Mouse (Mus musculus) small intestine, adult 2 months (tissue): ENCODE measurements at regions not wholly inside any gene's neighbourhood (a gene's known extent, or its start where the extent isn't known, plus 50 kb on each side); places are given as distances from the start of the nearest gene placed in this dataset.

Experiments
- CTCF ChIP-seq: fragments of 200-500 bp; IDR thresholded peaks from 2 replicates; pipeline ENCODE4 v1.5.1; 2012; ENCODE audit warnings: low read depth, mild to moderate bottlenecking, control low read depth, inconsistent platforms, low read length, moderate library complexity, mixed read lengths; ENCODE audit not compliant: insufficient replicate concordance, insufficient read length; ENCODE audit errors: extremely low read depth
- POLR2A ChIP-seq: fragments of 200-500 bp; IDR thresholded peaks from 2 replicates; pipeline ENCODE4 v1.6.1; 2012; ENCODE audit warnings: low read depth, mild to moderate bottlenecking, control low read depth, inconsistent platforms, low read length, moderate library complexity

DNA sequence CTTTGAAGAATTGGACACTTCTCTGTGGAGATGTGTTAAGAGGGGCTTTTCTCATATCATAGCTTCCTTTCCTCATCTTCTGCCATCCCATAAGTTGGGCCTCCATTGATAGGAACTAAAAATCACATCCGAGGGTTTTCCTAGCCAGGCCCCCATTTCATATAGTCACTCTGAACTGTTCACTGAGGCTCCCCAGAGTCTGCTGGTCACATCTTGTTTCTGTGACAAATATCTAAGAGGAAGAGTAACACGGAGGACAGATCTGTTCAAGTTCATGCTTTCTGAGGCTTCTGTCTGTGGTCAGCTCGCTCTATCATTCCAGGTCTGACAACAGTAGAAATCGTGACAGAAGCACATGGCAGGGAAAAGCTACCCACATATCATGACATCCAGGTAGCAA lies 216.0 kb upstream of the Clint1 start:
- TF ChIP-seq CTCF: no peak
- TF ChIP-seq POLR2A: no peak
